Mouse (Mus musculus) liver, adult 2 months (tissue): ENCODE results near the gene Lpar2.

Experiments
- CTCF ChIP-seq: fragments of 200-500 bp; IDR thresholded peaks from 2 replicates; pipeline ENCODE4 v1.5.1; 2011; ENCODE audit warnings: low read depth, low read length, control low read depth
- POLR2A ChIP-seq: fragments of 200-500 bp; IDR thresholded peaks from 2 replicates; pipeline ENCODE4 v1.6.1; 2011; ENCODE audit warnings: low read length, control low read depth; ENCODE audit not compliant: insufficient read depth; ENCODE audit errors: extremely low read depth

- no peak for TF ChIP-seq CTCF
- TF ChIP-seq POLR2A, result no peak
These were observed 25.2 kb downstream of the Lpar2 start for GRCm38 (mm10) chr8:69847167-69848065.
